Mouse (Mus musculus) thymus, adult 2 months (tissue): ENCODE data around the gene Yme1l1. TPM values are rescaled to one million over a fixed set of nuclear protein-coding genes. Genes with fewer than 3 reads are reported as not detected.

ENCODE experiments used
- DNase-seq: peaks from one replicate; pipeline ENCODE4 v3.0.0; 2021
- H3K27ac ChIP-seq: fragments of 200-500 bp; 2 replicates; pipeline ENCODE4 v1.5.1; 2012; ENCODE audit warnings: low read length, control low read depth; ENCODE audit not compliant: control insufficient read depth, insufficient read depth
- H3K27me3 ChIP-seq: fragments of 200-500 bp; 2 replicates; pipeline ENCODE4 v1.6.1; 2012; ENCODE audit warnings: mild to moderate bottlenecking, low read length, moderate library complexity, mixed read lengths; ENCODE audit not compliant: control insufficient read depth, insufficient read depth
- H3K36me3 ChIP-seq: fragments of 200-500 bp; 2 replicates; pipeline ENCODE4 v1.6.1; 2012; ENCODE audit warnings: mild to moderate bottlenecking, low read length, moderate library complexity; ENCODE audit not compliant: control insufficient read depth, insufficient read depth
- H3K4me1 ChIP-seq: fragments of 200-500 bp; replicated peaks from 2 replicates; pipeline ENCODE4 v1.6.1; 2012; ENCODE audit warnings: low read length; ENCODE audit not compliant: control insufficient read depth, insufficient read depth
- H3K4me3 ChIP-seq: fragments of 200-500 bp; 2 replicates; pipeline ENCODE4 v1.5.1; 2012; ENCODE audit warnings: mild to moderate bottlenecking, low read length, control low read depth, moderate library complexity; ENCODE audit not compliant: control insufficient read depth, insufficient read depth
- CTCF ChIP-seq: fragments of 200-500 bp; IDR thresholded peaks from 2 replicates; pipeline ENCODE4 v1.5.1; 2012; ENCODE audit warnings: mild to moderate bottlenecking, control low read depth, low read length, moderate library complexity, borderline replicate concordance; ENCODE audit not compliant: control insufficient read depth, poor library complexity, insufficient read depth; ENCODE audit errors: extremely low read depth
- POLR2A ChIP-seq: fragments of 200-500 bp; IDR thresholded peaks from 2 replicates; pipeline ENCODE4 v1.6.1; 2012; ENCODE audit warnings: mild to moderate bottlenecking, low read length, control low read depth, moderate library complexity; ENCODE audit not compliant: control insufficient read depth, poor library complexity, insufficient read depth; ENCODE audit errors: extremely low read depth
- WGBS: fragments of 180-500 bp; shearing (Covaris S2); methylation state at CpG from one replicate; pipeline ENCODE4 v1.1.7; 2018; 5-methylcytosine and 5-hydroxymethylcytosine counted together
- polyA plus RNA-seq: library from polyadenylated mRNA; depleted of rRNA; stranded (reverse); fragments of >200 nt; gene quantifications from 2 replicates; pipeline ENCODE4 v1.2.3, GENCODE M21; 2012

The Yme1l1 gene
- polyA plus RNA-seq, 1 experiment: 8.0 TPM

GRCm38 (mm10) chr2:23201034-23201433, 44.9 kb downstream of the Yme1l1 start:
- H3K27ac ChIP-seq: no peak overlapping the region
- H3K4me3 ChIP-seq: no peak overlapping the region
- H3K4me1 ChIP-seq: no peaks in the 10 kb centered on the region
- TF ChIP-seq POLR2A: no peak
- no peak for TF ChIP-seq CTCF
- no peaks in the 10 kb centered on the region for H3K27me3 ChIP-seq
- 95% methylated on average over 1 of the region's 1 CpGs for WGBS
- H3K36me3 ChIP-seq: peaks cover 16% of the 10 kb centered on the region
- no peak for DNase-seq

GRCm38 (mm10) chr2:23202900-23203670, 46.9 kb downstream of the Yme1l1 start:
- no peak for DNase-seq
- no peak for TF ChIP-seq POLR2A
- no peak for TF ChIP-seq CTCF
- Histone ChIP-seq H3K4me3 (no peak overlapping the region), H3K4me1 (no peaks in the 10 kb centered on the region), H3K27me3 (no peaks in the 10 kb centered on the region), H3K36me3 (peaks cover 10% of the 10 kb centered on the region), H3K27ac (no peak overlapping the region)
- WGBS: 73% methylated on average over 15 of the region's 15 CpGs

- WGBS: 76% methylated on average over 15 of the region's 15 CpGs
These were observed 50.9 kb downstream of the Yme1l1 start, which contains the start of gene 4931423N10Rik for GRCm38 (mm10) chr2:23207070-23207526. 4931423N10Rik (plus strand) TSS chr2:23207476.

GRCm38 (mm10) chr2:23213661-23214060, 57.5 kb downstream of the Yme1l1 start:
- TF ChIP-seq POLR2A (no peak), CTCF (no peak)
- WGBS: 91% methylated on average over 5 of the region's 5 CpGs
- no peaks in the 10 kb centered on the region for H3K36me3 ChIP-seq

More at GRCm38 (mm10) chr2:23207070-23207526, 50.9 kb downstream of the Yme1l1 start, which contains the start of gene 4931423N10Rik:
- Histone ChIP-seq H3K27me3 (no peaks in the 10 kb centered on the region), H3K4me3 (no peak within 1 kb of the TSS), H3K27ac (no peak within 1 kb of the TSS), H3K4me1 (no peaks in the 10 kb centered on the region), H3K36me3 (no peaks in the 10 kb centered on the region)
- TF ChIP-seq CTCF (no peak), POLR2A (no peak)
- DNase-seq: no peak

GRCm38 (mm10) chr2:23225199-23225598, 69.0 kb downstream of the Yme1l1 start:
- H3K4me1 ChIP-seq: no peaks in the 10 kb centered on the region
- no peak for DNase-seq
- no peak overlapping the region for H3K4me3 ChIP-seq
- WGBS: 86% methylated on average over 7 of the region's 7 CpGs
- H3K27me3 ChIP-seq: no peaks in the 10 kb centered on the region
- no peak overlapping the region for H3K27ac ChIP-seq
- no peak for TF ChIP-seq POLR2A
- TF ChIP-seq CTCF: no peak
- H3K36me3 ChIP-seq: no peaks in the 10 kb centered on the region

More at GRCm38 (mm10) chr2:23213661-23214060, 57.5 kb downstream of the Yme1l1 start:
- no peak for DNase-seq
- H3K27ac ChIP-seq: no peak overlapping the region
- H3K4me1 ChIP-seq: no peaks in the 10 kb centered on the region
- H3K27me3 ChIP-seq: no peaks in the 10 kb centered on the region
- H3K4me3 ChIP-seq: no peak overlapping the region

GRCm38 (mm10) chr2:23228463-23228862, 72.3 kb downstream of the Yme1l1 start:
- WGBS: 14% methylated on average over 2 of the region's 2 CpGs
- DNase-seq: no peak
- H3K4me3 ChIP-seq: no peak overlapping the region
- no peaks in the 10 kb centered on the region for H3K27me3 ChIP-seq
- no peaks in the 10 kb centered on the region for H3K4me1 ChIP-seq
- H3K27ac ChIP-seq: no peak overlapping the region
- TF ChIP-seq POLR2A: no peak
- TF ChIP-seq CTCF: no peak
- no peaks in the 10 kb centered on the region for H3K36me3 ChIP-seq
